Mouse (Mus musculus) hindbrain, embryonic 15.5 days (tissue): ENCODE data around the gene Agfg2. TPM values are rescaled to one million over a fixed set of nuclear protein-coding genes. Genes with fewer than 3 reads are reported as not detected.

Experiments
- ATAC-seq: fragments of 200-750 bp; cut with Nextera tagmentation; 2 replicates; pipeline ENCODE4 v1.8.0; 2017; ENCODE audit warnings: low read depth, moderate number of reproducible peaks, moderate TSS enrichment; ENCODE audit not compliant: low FRiP score
- H3K27ac ChIP-seq: fragments of 300-500 bp; sonication (generic); replicated peaks from 2 replicates; pipeline ENCODE4 v1.5.1; 2015; ENCODE audit warnings: mild to moderate bottlenecking, inconsistent platforms
- H3K27me3 ChIP-seq: fragments of 300-500 bp; sonication (generic); 2 replicates; pipeline ENCODE4 v1.6.1; 2015; ENCODE audit warnings: control low read depth, inconsistent platforms
- H3K36me3 ChIP-seq: fragments of 300-500 bp; sonication (generic); 2 replicates; pipeline ENCODE4 v1.6.1; 2015; ENCODE audit warnings: control low read depth, inconsistent platforms
- H3K4me1 ChIP-seq: fragments of 300-500 bp; sonication (generic); replicated peaks from 2 replicates; pipeline ENCODE4 v1.6.1; 2015; ENCODE audit warnings: control low read depth, inconsistent platforms
- H3K4me2 ChIP-seq: fragments of 300-500 bp; sonication (generic); 2 replicates; pipeline ENCODE4 v1.6.1; 2015; ENCODE audit warnings: moderate library complexity, mild to moderate bottlenecking, inconsistent platforms
- H3K4me3 ChIP-seq: fragments of 300-500 bp; sonication (generic); 2 replicates; pipeline ENCODE4 v1.5.1; 2015; ENCODE audit warnings: mild to moderate bottlenecking, inconsistent platforms
- H3K9ac ChIP-seq: fragments of 300-500 bp; sonication (generic); 2 replicates; pipeline ENCODE4 v1.6.1; 2015; ENCODE audit warnings: inconsistent platforms
- H3K9me3 ChIP-seq: fragments of 300-500 bp; sonication (generic); 2 replicates; pipeline ENCODE4 v1.6.1; 2016; ENCODE audit warnings: control low read depth, inconsistent platforms
- WGBS: fragments of 180-500 bp; shearing (Covaris S2); methylation state at CpG from one replicate; pipeline ENCODE4 v1.1.7; 2015; 5-methylcytosine and 5-hydroxymethylcytosine counted together
- polyA plus RNA-seq: library from polyadenylated mRNA; unstranded; fragments of >200 nt; fragmentation: Nextera tagmentation; extraction: Ambion mirVana; gene quantifications from 2 replicates; pipeline ENCODE4 v1.2.1, GENCODE M21; 2015

Agfg2 gene
- polyA plus RNA-seq, 1 experiment from 2014 or later = 20.3 TPM

GRCm38 (mm10) chr5:137613550-137613949 is 71.0 kb downstream of the Agfg2 start, which contains the start of gene Pcolce:
Gene Pcolce (minus strand): TSS chr5:137613784.
- Histone ChIP-seq H3K27ac (no peak within 1 kb of the TSS), H3K27me3 (peaks cover 6% of the 10 kb centered on the region; the same call in 1 of the 2 replicates), H3K4me1 (peaks cover 3% of the 10 kb centered on the region), H3K9ac (no peak within 1 kb of the TSS), H3K4me3 (no peak within 1 kb of the TSS), H3K9me3 (no peaks in the 10 kb centered on the region), H3K36me3 (no peaks in the 10 kb centered on the region), H3K4me2 (no peak within 1 kb of the TSS)
- ATAC-seq = no peak
- 66% methylated on average over 11 of the region's 11 CpGs for WGBS

- Histone ChIP-seq H3K27ac (no peak overlapping the region), H3K4me2 (no peak overlapping the region), H3K4me1 (peaks cover 8% of the 10 kb centered on the region), H3K4me3 (no peak overlapping the region), H3K9ac (no peak overlapping the region), H3K27me3 (peaks cover 10% of the 10 kb centered on the region), H3K36me3 (no peaks in the 10 kb centered on the region), H3K9me3 (no peaks in the 10 kb centered on the region)
- ATAC-seq = no peak
- 77% methylated on average over 5 of the region's 5 CpGs for WGBS
Measured at GRCm38 (mm10) chr5:137613076-137613475, 71.5 kb downstream of the Agfg2 start.

GRCm38 (mm10) chr5:137611245-137611602 is 73.3 kb downstream of the Agfg2 start:
- ATAC-seq = no peak
- H3K9ac ChIP-seq = no peak overlapping the region

GRCm38 (mm10) chr5:137610548-137611244 is 73.8 kb downstream of the Agfg2 start:
- H3K27ac ChIP-seq = peak overlapping the region; percentile 36; the same call in 1 of the 2 replicates

More at GRCm38 (mm10) chr5:137611245-137611602, 73.3 kb downstream of the Agfg2 start:
- Histone ChIP-seq H3K27me3 (peaks cover 18% of the 10 kb centered on the region), H3K9me3 (no peaks in the 10 kb centered on the region), H3K4me3 (no peak overlapping the region), H3K4me1 (peaks cover 12% of the 10 kb centered on the region), H3K4me2 (no peak overlapping the region), H3K27ac (peak overlapping the region; percentile 36; the same call in 1 of the 2 replicates), H3K36me3 (no peaks in the 10 kb centered on the region)
- 26% methylated on average over 6 of the region's 6 CpGs for WGBS

GRCm38 (mm10) chr5:137610056-137610455 is 74.5 kb downstream of the Agfg2 start:
- H3K9ac ChIP-seq = no peak overlapping the region
- H3K4me2 ChIP-seq = no peak overlapping the region

More at GRCm38 (mm10) chr5:137610548-137611244, 73.8 kb downstream of the Agfg2 start:
- ATAC-seq = no peak
- no peak overlapping the region for H3K4me2 ChIP-seq
- H3K9ac ChIP-seq = no peak overlapping the region
- WGBS = 13% methylated on average over 12 of the region's 12 CpGs
- peaks cover 12% of the 10 kb centered on the region for H3K4me1 ChIP-seq
- H3K36me3 ChIP-seq = no peaks in the 10 kb centered on the region
- peaks cover 18% of the 10 kb centered on the region for H3K27me3 ChIP-seq
- no peak overlapping the region for H3K4me3 ChIP-seq
- H3K9me3 ChIP-seq = no peaks in the 10 kb centered on the region

GRCm38 (mm10) chr5:137609292-137609691 is 75.2 kb downstream of the Agfg2 start:
- no peak overlapping the region for H3K4me3 ChIP-seq
- H3K36me3 ChIP-seq = no peaks in the 10 kb centered on the region
- ATAC-seq = no peak
- no peak overlapping the region for H3K4me2 ChIP-seq
- WGBS = 66% methylated on average over 3 of the region's 3 CpGs
- H3K4me1 ChIP-seq = peaks cover 12% of the 10 kb centered on the region
- no peak overlapping the region for H3K9ac ChIP-seq
- H3K27ac ChIP-seq = no peak overlapping the region
- peaks cover 18% of the 10 kb centered on the region for H3K27me3 ChIP-seq
- no peaks in the 10 kb centered on the region for H3K9me3 ChIP-seq

More at GRCm38 (mm10) chr5:137610056-137610455, 74.5 kb downstream of the Agfg2 start:
- WGBS = 85% methylated on average over 4 of the region's 4 CpGs
- Histone ChIP-seq H3K4me3 (no peak overlapping the region), H3K27me3 (peaks cover 18% of the 10 kb centered on the region), H3K4me1 (peaks cover 12% of the 10 kb centered on the region), H3K27ac (no peak overlapping the region), H3K36me3 (no peaks in the 10 kb centered on the region), H3K9me3 (no peaks in the 10 kb centered on the region)
- no peak for ATAC-seq

GRCm38 (mm10) chr5:137608654-137609190 is 75.8 kb downstream of the Agfg2 start:
- Histone ChIP-seq H3K4me3 (peak overlapping the region; percentile 12; the same call in 1 of the 2 replicates), H3K4me1 (peaks cover 12% of the 10 kb centered on the region), H3K27me3 (peaks cover 18% of the 10 kb centered on the region), H3K27ac (no peak overlapping the region), H3K4me2 (peak overlapping the region; percentile 37), H3K36me3 (no peaks in the 10 kb centered on the region), H3K9me3 (no peaks in the 10 kb centered on the region), H3K9ac (0 out of 2 replicates have a peak overlapping the region, but pooled peaks have one; percentile 4)
- ATAC-seq = no peak
- 20% methylated on average over 22 of the region's 23 CpGs for WGBS

- Histone ChIP-seq H3K4me3 (peak overlapping the region; percentile 12; the same call in 1 of the 2 replicates), H3K9me3 (no peaks in the 10 kb centered on the region), H3K4me2 (peak overlapping the region; percentile 37), H3K27ac (no peak overlapping the region), H3K27me3 (peaks cover 18% of the 10 kb centered on the region), H3K4me1 (peaks cover 12% of the 10 kb centered on the region), H3K36me3 (no peaks in the 10 kb centered on the region), H3K9ac (0 out of 2 replicates have a peak overlapping the region, but pooled peaks have one; percentile 4)
- WGBS = 14% methylated on average over 26 of the region's 26 CpGs
- ATAC-seq = no peak; the same call in 1 of the 2 replicates
Measured at GRCm38 (mm10) chr5:137607860-137608653, 76.5 kb downstream of the Agfg2 start.

GRCm38 (mm10) chr5:137601365-137601729 is 83.2 kb downstream of the Agfg2 start:
- under 1% methylated on average over 22 of the region's 22 CpGs for WGBS
- Histone ChIP-seq H3K9me3 (no peaks in the 10 kb centered on the region), H3K36me3 (no peaks in the 10 kb centered on the region), H3K27me3 (no peaks in the 10 kb centered on the region), H3K27ac (0 out of 2 replicates have a peak overlapping the region, but pooled peaks have one; percentile 7), H3K4me3 (peak overlapping the region; percentile 87), H3K4me2 (peak overlapping the region; percentile 97), H3K9ac (peak overlapping the region; percentile 32), H3K4me1 (peaks cover 27% of the 10 kb centered on the region)
- no peak for ATAC-seq

- H3K4me2 ChIP-seq = peak within 1 kb of the TSS; percentile 97
- H3K4me1 ChIP-seq = peaks cover 27% of the 10 kb centered on the region
- H3K9me3 ChIP-seq = no peaks in the 10 kb centered on the region
- peak within 1 kb of the TSS; percentile 89 for H3K27ac ChIP-seq
- H3K27me3 ChIP-seq = no peaks in the 10 kb centered on the region
- peak within 1 kb of the TSS; percentile 91 for H3K9ac ChIP-seq
- peak; percentile 96 for ATAC-seq
- peak within 1 kb of the TSS; percentile 87 for H3K4me3 ChIP-seq
- H3K36me3 ChIP-seq = no peaks in the 10 kb centered on the region
- under 1% methylated on average over 41 of the region's 41 CpGs for WGBS
Measured at GRCm38 (mm10) chr5:137600619-137601364, 83.7 kb downstream of the Agfg2 start, which contains the start of gene Mospd3. Gene Mospd3 (minus strand): TSS chr5:137601058.
